Mouse (Mus musculus): ENCODE results near the gene Gm7735.
"Not testable (repeated sequence)": the region's sequence is repeated elsewhere in the genome, so short reads cannot be mapped to it uniquely, and the experiment has no call there.

The Gm7735 gene

GRCm38 (mm10) chr16:89169190-89169589, at the start of gene Gm7735:
Gene Gm7735 (plus strand): TSS chr16:89169490.
- not testable (repeated sequence) for DNase-seq (ENCODE audit: low read depth)

DNA sequence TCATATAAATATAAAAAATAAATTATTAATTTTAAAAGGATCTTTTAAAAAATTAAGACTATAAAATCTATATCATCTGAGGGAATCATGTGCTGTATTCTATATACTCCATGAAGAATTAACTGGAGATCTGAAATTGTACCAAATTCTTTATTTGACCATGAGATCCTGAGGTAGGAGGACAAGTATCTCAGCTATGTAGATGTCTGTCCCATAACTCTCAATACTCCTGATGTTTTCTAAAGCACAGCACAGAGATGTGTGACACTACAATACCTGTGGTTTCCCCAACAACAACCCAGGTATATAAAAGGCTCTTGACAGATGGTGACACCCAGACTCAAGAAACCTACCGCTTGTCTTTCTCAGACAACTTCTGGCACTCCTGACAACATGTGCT, 28.7 kb upstream of the Gm7735 start, which contains the start of gene Gm6358:
TSS of gene Gm6358 (plus strand) at position 301 of the 400 bp plus-strand sequence.
- no peak for DNase-seq (ENCODE audit: low read depth)

- DNase-seq (ENCODE audit: low read depth): no peak
Observed at GRCm38 (mm10) chr16:89150786-89151185, 18.5 kb upstream of the Gm7735 start, which contains the start of gene Gm10061. Gene Gm10061 (plus strand): TSS chr16:89151086.

- DNase-seq (ENCODE audit: low read depth): no peak
Observed at GRCm38 (mm10) chr16:89157652-89158051, 11.6 kb upstream of the Gm7735 start, which contains the start of gene Gm9789. Gene Gm9789 (plus strand): TSS chr16:89157952.

- no peak for DNase-seq (ENCODE audit: low read depth)
Observed at GRCm38 (mm10) chr16:89174435-89174834, 5.1 kb downstream of the Gm7735 start, which contains the start of gene 1110057P08Rik. Gene 1110057P08Rik (plus strand): TSS chr16:89174735.

- no peak for DNase-seq (ENCODE audit: low read depth)
Observed at GRCm38 (mm10) chr16:89188621-89189020, 19.3 kb downstream of the Gm7735 start.

DNA sequence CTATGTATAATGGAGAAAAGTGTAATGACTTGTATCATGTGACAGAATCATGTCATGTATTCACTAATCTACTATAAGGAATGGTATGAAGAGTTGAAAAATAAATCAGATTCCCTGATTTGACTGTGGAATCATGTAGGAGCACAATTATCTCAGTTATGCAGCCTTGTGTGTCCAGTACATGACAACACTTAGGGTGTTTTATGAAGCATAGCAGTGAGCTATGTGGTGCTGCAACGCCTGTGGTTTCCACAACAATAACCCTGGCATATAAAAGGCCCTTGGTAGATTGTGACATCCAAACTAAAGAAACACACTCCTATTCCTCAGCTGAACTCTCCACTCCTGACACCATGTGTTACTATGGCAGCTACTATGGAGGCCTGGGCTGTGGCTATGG, 36.3 kb downstream of the Gm7735 start, which contains the start of gene Krtap20-2:
TSS of gene Krtap20-2 (plus strand) at position 301 of the 400 bp plus-strand sequence.
- DNase-seq (ENCODE audit: low read depth): no peak
